Mouse (Mus musculus) myocyte (in vitro differentiated cells): Measurements from ENCODE around the gene Mrps17.

Source experiments
- E2F4 ChIP-seq: IDR thresholded peaks from one replicate; pipeline ENCODE4 v1.6.1; 2011; ENCODE audit warnings: mild to moderate bottlenecking, control low read depth, moderate library complexity; ENCODE audit not compliant: insufficient read depth
- MAX ChIP-seq: IDR thresholded peaks from one replicate; pipeline ENCODE4 v1.6.1; 2011; ENCODE audit warnings: low read depth, mild to moderate bottlenecking, control low read depth
- MYOG ChIP-seq, 3 experiments: IDR thresholded peaks; one replicate each; pipeline ENCODE4 v1.6.1; 2011; ENCODE audit warnings: control low read depth in 2 of 3, low read depth in 2 of 3, mild to moderate bottlenecking in 2 of 3; ENCODE audit not compliant: insufficient read length in 2 of 3, control insufficient read depth in 1 of 3, insufficient read depth in 1 of 3
- POLR2A ChIP-seq: IDR thresholded peaks from one replicate; pipeline ENCODE4 v1.6.1; 2011; ENCODE audit warnings: low read depth, mild to moderate bottlenecking, control low read depth, moderate library complexity; ENCODE audit not compliant: insufficient read length
- SRF ChIP-seq: IDR thresholded peaks from one replicate; pipeline ENCODE4 v1.6.1; 2011; ENCODE audit warnings: low read depth; ENCODE audit not compliant: control insufficient read depth, insufficient read length
- TCF12 ChIP-seq: IDR thresholded peaks from one replicate; pipeline ENCODE4 v1.6.1; 2011; ENCODE audit warnings: mild to moderate bottlenecking, control low read depth; ENCODE audit not compliant: poor library complexity, insufficient read depth, severe bottlenecking

- TF ChIP-seq MAX (no peak), POLR2A (no peak), E2F4 (no peak), TCF12 (no peak), MYOG (IDR thresholded peaks at IDR 0.05; ENCODE audit: control insufficient read depth in 1 of 3, insufficient read depth in 1 of 3, insufficient read length in 2 of 3, low read depth in 2 of 3) (no peak), SRF (no peak)
Measured at GRCm38 (mm10) chr5:129717016-129717415, 1.7 kb downstream of the Mrps17 start.
